Mouse (Mus musculus): Measurements from ENCODE around the gene Vmn1r115.
"Not testable (repeated sequence)": the region's sequence is repeated elsewhere in the genome, so short reads cannot be mapped to it uniquely, and the experiment has no call there.

Vmn1r115 gene

DNA sequence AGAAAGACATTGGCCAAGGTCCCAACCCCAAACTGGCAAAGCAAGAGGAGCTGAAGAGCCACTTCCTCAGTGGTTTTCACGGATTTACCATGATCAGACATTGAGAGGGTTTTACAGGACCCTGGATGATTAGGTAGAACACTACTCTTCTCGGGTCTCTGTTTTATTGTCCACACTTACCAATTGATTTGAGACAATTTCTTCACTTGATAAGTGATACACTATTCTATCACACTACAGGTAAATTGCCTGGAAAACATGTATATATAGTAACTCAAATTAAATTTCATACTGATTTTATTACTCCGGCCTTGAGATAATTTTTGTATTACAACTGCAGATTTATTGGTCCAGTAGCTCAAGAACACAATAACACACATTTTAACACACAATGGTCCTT lies at the start of gene Vmn1r115:
Vmn1r115 (minus strand) TSS at position 101 of the 400 bp plus-strand sequence.
- not testable (repeated sequence) for DNase-seq (ENCODE audit: low spot score in 2 of 2)

DNA sequence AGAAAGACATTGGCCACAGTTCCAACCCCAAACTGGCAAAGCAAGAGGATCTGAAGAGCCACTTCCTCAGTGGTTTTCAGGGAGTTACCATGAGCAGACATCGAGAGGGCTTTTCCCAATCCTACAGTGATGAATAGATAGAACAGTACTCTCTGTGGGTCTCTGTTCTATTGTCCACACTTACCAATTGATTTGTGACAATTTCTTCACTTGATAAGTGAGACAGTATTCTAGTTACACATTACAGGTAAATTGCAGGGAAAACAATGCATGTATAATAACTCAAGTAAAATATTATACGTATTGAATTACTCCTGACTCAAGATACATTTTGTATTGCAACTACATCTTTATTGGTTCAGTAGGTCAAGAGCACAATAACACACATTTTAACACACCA lies 39.2 kb upstream of the Vmn1r115 start, which contains the start of gene Vmn1r117:
Vmn1r117 (minus strand) TSS at position 101 of the 400 bp plus-strand sequence.
- DNase-seq (ENCODE audit: low spot score in 2 of 2), result not testable (repeated sequence)

DNA sequence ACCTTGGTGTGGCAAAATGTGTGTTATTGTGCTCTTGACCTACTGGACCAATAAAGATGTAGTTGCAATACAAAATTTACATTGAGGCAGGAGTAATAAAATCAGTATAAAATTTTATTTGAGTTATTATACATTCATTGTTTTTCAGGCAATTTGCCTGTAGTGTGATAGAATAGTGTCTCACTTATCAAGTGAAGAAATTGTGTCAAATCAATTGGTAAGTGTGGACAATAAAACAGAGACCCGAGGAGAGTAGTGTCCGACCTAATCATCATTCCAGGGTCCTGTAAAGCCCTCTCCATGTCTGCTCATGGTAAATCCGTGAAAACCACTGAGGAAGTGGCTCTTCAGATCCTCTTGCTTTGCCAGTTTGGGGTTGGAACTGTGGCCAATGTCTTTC lies 27.2 kb upstream of the Vmn1r115 start, which contains the start of gene Vmn1r116:
Vmn1r116 (plus strand) TSS at position 301 of the 400 bp plus-strand sequence.
- not testable (repeated sequence) for DNase-seq (ENCODE audit: low spot score in 2 of 2)

DNA sequence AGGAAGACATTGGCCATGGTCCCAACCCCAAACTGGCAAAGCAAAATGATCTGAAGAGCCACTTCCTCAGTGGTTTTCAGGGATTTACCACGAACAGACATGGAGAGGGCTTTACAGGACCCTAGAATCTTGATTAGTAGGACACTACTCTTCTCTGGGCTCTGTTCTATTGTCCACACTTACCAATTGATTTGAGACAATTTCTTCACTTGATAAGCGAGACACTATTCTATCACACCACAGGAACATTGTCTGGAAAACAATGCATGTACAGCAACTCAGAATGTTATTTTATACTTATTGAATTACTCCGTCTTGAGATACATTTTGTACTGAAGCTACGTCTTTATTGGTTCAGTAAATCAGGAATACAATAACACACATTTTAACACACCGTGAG lies 32.7 kb downstream of the Vmn1r115 start, which contains the start of gene Vmn1r114:
Vmn1r114 (minus strand) TSS at position 101 of the 400 bp plus-strand sequence.
- not testable (repeated sequence) for DNase-seq (ENCODE audit: low spot score in 2 of 2)
